In genomic region chr11:16917512-16917911, GRCm38 (mm10) we compare ENCODE assay signal across 17 mouse cellular contexts.
"Had no signal": no experiment of that assay in that cellular context is flagged by ENCODE, and none has a peak within 500 bp of the region (broad histone marks: within the 10 kb centered on the region; RNA-seq: fewer than 3 reads in every experiment).

No protein-coding gene starts in this region.

- H3K27ac ChIP-seq: neural tube, embryonic 12.5 days; neural tube, embryonic 13.5 days; neural tube, embryonic 15.5 days; stomach, embryonic 15.5 days; stomach, postnatal 0 days had no signal

- H3K4me1 ChIP-seq: neural tube, embryonic 12.5 days; neural tube, embryonic 13.5 days; neural tube, embryonic 15.5 days; stomach, embryonic 15.5 days had no signal

- DNase-seq: retina, postnatal 1 day; right cerebral cortex, adult 18-20 months; right cerebral cortex, postnatal 14 days; right cerebral cortex, postnatal 25 days; right cerebral cortex, postnatal 4 days; spleen, adult 18-20 months; thymus, adult 18-20 months; thymus, adult 2 months; thymus, postnatal 14 days; thymus, postnatal 25 days; thymus, postnatal 36 days; thymus, postnatal 4 days had no signal

- H3K9me3 ChIP-seq: neural tube, embryonic 12.5 days; neural tube, embryonic 13.5 days; neural tube, embryonic 15.5 days; stomach, embryonic 15.5 days had no signal

- H3K36me3 ChIP-seq: neural tube, embryonic 12.5 days; neural tube, embryonic 13.5 days; neural tube, embryonic 15.5 days; stomach, embryonic 15.5 days had no signal

- H3K27me3 ChIP-seq: neural tube, embryonic 12.5 days; neural tube, embryonic 13.5 days; neural tube, embryonic 15.5 days; stomach, embryonic 15.5 days had no signal

- H3K4me3 ChIP-seq: neural tube, embryonic 12.5 days; neural tube, embryonic 13.5 days; neural tube, embryonic 15.5 days; stomach, embryonic 15.5 days had no signal
